Mouse (Mus musculus): ENCODE data around the gene Srgap2. TPM values are rescaled to one million over a fixed set of nuclear protein-coding genes. Genes with fewer than 3 reads are reported as not detected.

Srgap2 gene
- polyA plus RNA-seq, 1 experiment from 2014 or later, result 16.9 TPM

DNA sequence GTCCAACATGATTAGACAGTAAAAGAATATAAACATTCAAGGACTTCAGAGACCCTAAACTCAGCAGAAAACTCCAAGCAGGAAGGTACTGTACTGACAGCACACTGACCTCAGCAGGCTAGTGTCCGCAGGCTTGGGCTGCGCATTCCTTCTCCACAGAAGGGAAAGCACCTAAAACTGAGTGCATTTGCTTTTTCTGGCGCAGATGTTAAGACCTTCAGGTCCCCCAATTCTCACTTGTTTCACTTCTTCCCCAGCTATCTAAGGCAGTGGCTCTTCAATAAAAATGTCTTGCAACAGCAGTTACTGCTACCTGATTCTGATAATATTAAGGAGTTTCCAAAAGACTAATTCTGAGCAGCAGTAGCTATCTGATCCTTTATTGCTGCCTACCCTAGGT is 162.7 kb downstream of the Srgap2 start:
- Histone ChIP-seq H3K4me3 (no peak overlapping the region), H3K9me3 (replicated peaks) (no peaks in the 10 kb centered on the region), H3K27me3 (ENCODE audit: low read depth, poor library complexity, severe bottlenecking) (no peaks in the 10 kb centered on the region), H3K27ac (replicated peaks) (no peak overlapping the region), H3K4me1 (no peaks in the 10 kb centered on the region), H3K36me3 (peaks cover 22% of the 10 kb centered on the region)
- WGBS, result 97% methylated on average over 3 of the region's 3 CpGs
- DNase-seq (ENCODE audit: low spot score), result no peak

DNA sequence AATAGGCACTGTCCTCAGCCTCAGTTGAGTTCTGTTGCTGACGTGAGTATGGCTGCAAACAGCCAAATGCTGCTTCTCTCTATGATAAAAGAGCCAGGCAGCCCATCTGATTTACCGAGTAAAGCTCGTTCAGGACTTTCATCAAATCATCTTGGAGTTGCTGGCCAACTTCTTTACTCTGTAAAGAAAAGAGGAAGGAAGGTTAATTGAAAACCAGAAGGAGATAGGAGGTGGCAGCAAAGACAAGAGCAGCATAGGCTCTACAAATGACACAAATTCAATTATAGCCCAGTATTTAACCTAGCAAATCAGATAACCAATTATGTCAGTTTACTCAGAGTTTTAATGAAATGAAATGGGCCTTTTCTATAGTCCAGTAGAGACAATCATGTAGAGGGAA is 163.3 kb downstream of the Srgap2 start:
- no peak overlapping the region for H3K27ac ChIP-seq (replicated peaks)
- no peaks in the 10 kb centered on the region for H3K9me3 ChIP-seq (replicated peaks)
- 89% methylated on average over 3 of the region's 3 CpGs for WGBS

DNA sequence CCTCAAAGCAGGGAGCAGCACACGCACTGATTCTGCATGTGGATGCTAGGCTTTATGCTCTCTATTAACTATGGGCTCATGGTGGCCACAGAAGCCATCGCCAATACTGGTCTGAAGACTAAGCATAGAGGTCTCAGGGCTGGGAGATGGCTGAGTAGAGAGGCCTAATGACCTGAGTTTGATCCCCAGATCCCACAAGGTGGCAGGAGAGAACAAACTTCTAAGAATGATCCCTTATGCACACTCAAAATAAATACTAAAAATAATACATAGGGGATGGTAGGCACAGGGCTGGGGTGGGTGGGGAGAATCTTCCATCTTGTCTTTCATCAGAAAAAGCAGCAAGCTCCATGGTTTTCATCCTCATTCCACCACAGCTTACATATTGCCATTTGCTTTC is 165.1 kb downstream of the Srgap2 start:
- peaks cover 22% of the 10 kb centered on the region for H3K36me3 ChIP-seq
- WGBS, result 94% methylated on average over 2 of the region's 2 CpGs
- no peak overlapping the region for H3K27ac ChIP-seq (replicated peaks)
- no peak for DNase-seq (ENCODE audit: low spot score)
- no peaks in the 10 kb centered on the region for H3K4me1 ChIP-seq
- H3K9me3 ChIP-seq (replicated peaks), result no peaks in the 10 kb centered on the region
- H3K4me3 ChIP-seq, result no peak overlapping the region
- H3K27me3 ChIP-seq (ENCODE audit: low read depth, poor library complexity, severe bottlenecking), result no peaks in the 10 kb centered on the region

More for the DNA sequence above, 163.3 kb downstream of the Srgap2 start:
- H3K27me3 ChIP-seq (ENCODE audit: low read depth, poor library complexity, severe bottlenecking), result no peaks in the 10 kb centered on the region
- no peak overlapping the region for H3K4me3 ChIP-seq
- DNase-seq (ENCODE audit: low spot score), result no peak
- H3K36me3 ChIP-seq, result peaks cover 22% of the 10 kb centered on the region
- no peaks in the 10 kb centered on the region for H3K4me1 ChIP-seq

DNA sequence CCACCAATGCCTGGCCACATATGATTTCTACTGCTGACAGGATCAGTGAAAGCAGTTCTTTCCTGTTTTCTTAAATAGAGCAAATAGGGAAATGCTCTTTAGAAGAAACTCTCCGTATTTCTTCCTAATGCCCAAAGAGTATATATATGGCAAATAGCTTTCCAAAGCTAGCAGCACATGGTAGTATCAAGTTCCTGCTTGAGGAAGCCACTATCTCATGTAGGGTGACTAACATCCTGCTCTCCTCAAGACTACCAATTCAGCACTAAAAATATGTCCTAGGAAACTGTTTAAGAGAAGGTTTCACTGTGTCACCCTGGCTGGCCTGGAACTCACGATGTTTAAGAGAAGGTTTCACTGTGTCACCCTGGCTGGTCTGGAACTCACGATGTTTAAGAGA is 166.4 kb downstream of the Srgap2 start:
- Histone ChIP-seq H3K27ac (replicated peaks) (no peak overlapping the region), H3K36me3 (peaks cover 34% of the 10 kb centered on the region), H3K27me3 (ENCODE audit: low read depth, poor library complexity, severe bottlenecking) (no peaks in the 10 kb centered on the region), H3K4me3 (no peak overlapping the region), H3K4me1 (no peaks in the 10 kb centered on the region), H3K9me3 (replicated peaks) (no peaks in the 10 kb centered on the region)
- 96% methylated on average over 3 of the region's 3 CpGs for WGBS
- no peak for DNase-seq (ENCODE audit: low spot score)

DNA sequence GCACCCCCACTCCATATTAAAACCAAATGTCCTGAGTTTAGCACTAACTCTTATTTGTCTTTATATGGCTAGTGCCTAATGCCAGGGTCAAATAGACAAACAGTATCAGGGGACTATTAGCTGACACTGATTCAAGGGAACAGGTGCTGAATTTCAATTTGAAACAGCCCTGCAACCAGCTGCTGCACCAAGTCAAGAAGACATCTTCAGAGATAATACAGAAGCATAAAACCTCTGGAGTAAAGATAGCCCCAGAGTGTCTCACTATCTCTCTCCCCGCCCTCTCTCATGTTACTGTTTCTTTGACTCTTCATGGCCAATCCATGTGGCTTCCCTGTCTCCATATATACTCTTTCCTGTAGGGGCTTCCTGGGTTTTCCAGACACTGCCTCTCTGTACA is 167.5 kb downstream of the Srgap2 start:
- Histone ChIP-seq H3K4me1 (no peaks in the 10 kb centered on the region), H3K27me3 (ENCODE audit: low read depth, poor library complexity, severe bottlenecking) (no peaks in the 10 kb centered on the region), H3K36me3 (peaks cover 46% of the 10 kb centered on the region), H3K27ac (replicated peaks) (no peak overlapping the region), H3K9me3 (replicated peaks) (no peaks in the 10 kb centered on the region), H3K4me3 (no peak overlapping the region)
- WGBS, result 91% methylated on average over 1 of the region's 1 CpGs
- no peak for DNase-seq (ENCODE audit: low spot score)

DNA sequence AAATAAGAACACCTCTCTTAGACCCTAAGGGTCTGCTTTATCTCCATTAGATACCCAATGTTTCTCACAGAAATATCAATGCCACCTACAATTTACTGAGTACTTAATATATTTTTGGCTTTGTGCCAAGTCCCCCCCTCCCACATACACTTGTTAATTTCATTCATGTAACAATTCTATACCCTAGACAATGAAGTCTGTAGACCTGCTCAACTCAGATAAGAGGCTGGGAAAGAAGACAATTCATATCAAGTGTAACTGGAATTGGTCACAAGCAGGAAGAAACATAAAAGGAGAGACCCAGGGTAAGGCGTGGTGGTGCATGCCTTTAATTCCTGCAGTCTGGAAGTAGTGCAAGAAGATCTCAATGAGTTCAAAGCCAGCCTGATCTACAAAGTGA is 169.9 kb downstream of the Srgap2 start:
- H3K27ac ChIP-seq (replicated peaks), result no peak overlapping the region
- no peaks in the 10 kb centered on the region for H3K9me3 ChIP-seq (replicated peaks)
- DNase-seq (ENCODE audit: low spot score), result no peak
- H3K4me3 ChIP-seq, result no peak overlapping the region
- no peaks in the 10 kb centered on the region for H3K4me1 ChIP-seq
- WGBS, result 84% methylated on average over 1 of the region's 1 CpGs
- H3K27me3 ChIP-seq (ENCODE audit: low read depth, poor library complexity, severe bottlenecking), result no peaks in the 10 kb centered on the region
- peaks cover 45% of the 10 kb centered on the region for H3K36me3 ChIP-seq

DNA sequence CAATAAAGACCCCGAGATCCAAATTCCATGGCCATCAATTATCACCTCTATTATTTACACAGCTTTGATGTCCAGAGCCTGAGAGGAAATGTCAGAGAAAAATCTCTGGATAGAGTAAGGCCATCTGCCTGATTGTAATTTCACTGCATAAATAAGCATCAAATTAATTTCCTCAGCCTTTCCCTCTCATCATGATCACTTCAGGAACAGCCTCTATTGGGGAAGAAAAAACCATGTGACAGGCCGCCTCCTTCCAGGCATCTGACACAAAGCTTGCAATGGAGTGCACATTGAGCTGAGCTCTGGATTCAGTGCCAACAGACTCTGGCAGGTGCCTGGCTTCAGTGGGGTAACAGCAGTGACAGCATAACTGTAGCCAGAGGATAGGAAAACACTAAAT is 175.7 kb downstream of the Srgap2 start:
- Histone ChIP-seq H3K27me3 (ENCODE audit: low read depth, poor library complexity, severe bottlenecking) (no peaks in the 10 kb centered on the region), H3K4me3 (no peak overlapping the region), H3K9me3 (replicated peaks) (no peaks in the 10 kb centered on the region), H3K36me3 (peaks cover 71% of the 10 kb centered on the region), H3K4me1 (peaks cover 4% of the 10 kb centered on the region; the same call in 1 of the 2 replicates), H3K27ac (replicated peaks) (no peak overlapping the region; the same call in 1 of the 2 replicates)
- 89% methylated on average over 2 of the region's 2 CpGs for WGBS
- no peak for DNase-seq (ENCODE audit: low spot score)

DNA sequence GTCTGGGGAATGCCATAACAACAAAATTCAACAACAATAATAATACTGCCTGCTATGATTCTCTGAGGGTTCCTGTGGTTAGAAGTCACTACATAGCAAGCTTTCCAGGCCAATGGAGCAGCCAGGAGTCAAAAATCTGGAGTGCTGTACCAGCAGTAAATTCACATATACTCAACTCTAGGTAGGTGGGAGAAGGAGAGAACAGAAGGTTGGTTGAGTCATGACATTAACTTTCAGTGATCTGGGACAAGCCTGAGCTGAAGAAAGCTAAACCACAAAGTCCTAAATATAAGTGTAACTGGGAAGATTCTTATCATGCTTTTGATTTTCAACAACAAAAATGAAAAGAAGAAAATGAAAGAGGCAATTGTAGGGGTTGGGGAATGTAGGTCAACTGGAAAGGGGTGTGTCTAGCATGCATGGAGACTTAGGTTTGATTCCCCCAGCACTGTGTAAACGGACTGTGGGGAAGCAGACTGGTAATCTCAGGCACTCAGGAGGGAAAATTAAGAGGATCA is 177.1 kb downstream of the Srgap2 start:
- Histone ChIP-seq H3K27me3 (ENCODE audit: low read depth, poor library complexity, severe bottlenecking) (no peaks in the 10 kb centered on the region), H3K4me3 (no peak overlapping the region), H3K9me3 (replicated peaks) (no peaks in the 10 kb centered on the region), H3K4me1 (peaks cover 4% of the 10 kb centered on the region; the same call in 1 of the 2 replicates), H3K27ac (replicated peaks) (no peak overlapping the region), H3K36me3 (peaks cover 71% of the 10 kb centered on the region)
- 74% methylated on average over 1 of the region's 1 CpGs for WGBS
- no peak for DNase-seq (ENCODE audit: low spot score)

DNA sequence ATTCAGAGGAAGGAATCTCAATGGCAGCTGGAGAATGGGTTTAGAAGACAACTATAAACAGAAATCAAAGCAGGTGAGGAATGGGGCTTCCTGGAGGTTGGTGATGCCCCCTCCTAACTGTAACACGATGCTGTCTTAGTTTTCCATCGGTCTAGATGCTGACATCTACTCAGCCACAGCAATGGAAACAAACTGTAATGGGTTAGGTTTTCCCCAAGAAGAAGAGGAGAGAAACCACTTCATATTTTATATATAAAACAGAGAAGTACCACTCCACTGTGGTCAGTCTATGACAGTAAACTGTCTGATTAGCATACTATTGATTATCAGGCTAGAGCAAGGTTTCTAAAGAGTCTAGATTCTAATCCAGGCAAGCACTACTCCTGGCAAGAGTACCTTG is 179.4 kb downstream of the Srgap2 start:
- peaks cover 65% of the 10 kb centered on the region for H3K36me3 ChIP-seq
- H3K27ac ChIP-seq (replicated peaks), result no peak overlapping the region
- WGBS, result 91% methylated on average over 2 of the region's 2 CpGs
- no peaks in the 10 kb centered on the region for H3K9me3 ChIP-seq (replicated peaks)
- no peak overlapping the region for H3K4me3 ChIP-seq
- no peaks in the 10 kb centered on the region for H3K27me3 ChIP-seq (ENCODE audit: low read depth, poor library complexity, severe bottlenecking)
- H3K4me1 ChIP-seq, result peaks cover 4% of the 10 kb centered on the region; the same call in 1 of the 2 replicates
- DNase-seq (ENCODE audit: low spot score), result no peak

DNA sequence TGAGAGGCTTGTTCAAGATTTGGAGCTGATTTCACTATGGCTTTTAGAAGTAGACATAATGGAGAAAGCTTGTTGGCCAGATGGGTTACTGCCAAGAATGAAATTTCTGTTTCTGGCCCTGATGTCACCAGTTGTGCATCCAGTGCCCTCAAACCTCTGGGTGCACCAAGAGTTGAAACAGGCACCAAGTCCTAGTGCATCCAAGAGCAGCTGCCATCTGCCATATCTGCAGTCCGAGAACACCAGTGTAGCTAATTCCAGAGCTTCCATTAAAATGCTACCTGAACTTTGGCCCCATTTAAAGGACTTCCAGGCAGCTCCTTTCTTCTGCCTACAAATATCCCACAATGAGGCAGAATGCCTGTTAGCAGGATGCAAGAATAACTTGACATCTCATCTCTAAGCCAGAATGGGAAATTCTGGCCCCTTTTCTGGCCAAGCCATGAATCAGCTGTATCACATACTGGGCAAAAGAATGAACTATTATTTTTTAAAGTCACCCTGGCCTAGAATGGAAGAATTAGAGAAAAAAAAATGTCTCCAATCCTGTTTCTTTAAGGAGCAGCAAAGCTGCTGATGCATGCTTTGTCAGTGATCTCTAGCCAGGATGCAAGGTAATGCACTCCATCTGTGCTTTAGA is 180.1 kb downstream of the Srgap2 start:
- Histone ChIP-seq H3K4me3 (no peak overlapping the region), H3K27me3 (ENCODE audit: low read depth, poor library complexity, severe bottlenecking) (no peaks in the 10 kb centered on the region), H3K9me3 (replicated peaks) (no peaks in the 10 kb centered on the region), H3K36me3 (peaks cover 65% of the 10 kb centered on the region), H3K4me1 (peaks cover 4% of the 10 kb centered on the region; the same call in 1 of the 2 replicates), H3K27ac (replicated peaks) (no peak overlapping the region)
- 81% methylated on average over 1 of the region's 1 CpGs for WGBS
- DNase-seq (ENCODE audit: low spot score), result no peak

DNA sequence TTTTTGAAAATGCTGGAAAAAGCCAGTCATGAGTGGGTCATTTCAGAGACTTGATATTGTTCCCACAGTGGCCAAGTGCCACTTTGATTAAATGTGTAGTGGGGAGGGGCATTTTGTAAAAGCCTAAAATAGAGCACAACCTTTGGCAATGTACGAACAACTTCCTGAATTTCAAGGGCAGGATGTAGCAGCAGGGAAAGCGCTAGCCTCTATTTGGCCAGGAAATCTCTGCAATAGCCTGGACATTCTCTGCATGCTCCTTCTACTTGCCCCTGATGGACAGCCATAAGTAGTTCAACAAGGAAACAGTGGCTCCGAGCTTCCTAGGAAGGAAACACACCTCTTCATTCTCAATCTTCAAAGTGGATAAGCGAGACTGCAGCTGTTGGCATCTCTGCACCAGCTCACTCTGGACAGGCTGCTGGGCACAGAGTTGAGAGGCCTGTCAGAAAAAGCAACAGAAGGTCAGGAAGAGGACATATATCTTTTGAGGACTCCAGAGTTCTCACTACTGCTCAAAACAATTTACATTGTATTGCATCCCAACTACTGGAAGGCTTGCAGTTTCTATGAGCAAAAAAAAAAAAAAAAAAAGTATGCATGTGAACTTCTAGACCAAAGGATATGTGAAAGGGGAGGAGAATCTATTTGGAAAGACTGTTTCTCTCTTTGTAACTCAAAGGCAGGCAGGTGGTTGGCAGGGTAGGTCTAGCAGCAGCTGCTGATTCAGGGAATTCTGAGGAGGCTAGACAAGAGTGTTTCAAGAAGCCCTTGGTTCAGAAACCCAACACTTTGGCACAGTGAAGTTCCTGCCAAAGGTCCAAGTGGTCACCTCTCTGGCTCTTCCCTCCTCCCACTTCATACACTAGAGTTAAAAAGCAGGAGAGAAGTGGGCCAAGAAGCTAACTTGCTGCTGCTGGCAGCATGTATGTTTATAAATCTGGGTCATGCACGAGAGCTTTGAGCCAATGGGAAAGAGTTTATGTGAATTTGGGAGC is 181.4 kb downstream of the Srgap2 start:
- Histone ChIP-seq H3K4me3 (no peak overlapping the region), H3K27ac (replicated peaks) (no peak overlapping the region), H3K27me3 (ENCODE audit: low read depth, poor library complexity, severe bottlenecking) (no peaks in the 10 kb centered on the region), H3K4me1 (no peaks in the 10 kb centered on the region), H3K36me3 (peaks cover 58% of the 10 kb centered on the region), H3K9me3 (replicated peaks) (no peaks in the 10 kb centered on the region)
- WGBS, result 87% methylated on average over 5 of the region's 5 CpGs
- no peak for DNase-seq (ENCODE audit: low spot score)

DNA sequence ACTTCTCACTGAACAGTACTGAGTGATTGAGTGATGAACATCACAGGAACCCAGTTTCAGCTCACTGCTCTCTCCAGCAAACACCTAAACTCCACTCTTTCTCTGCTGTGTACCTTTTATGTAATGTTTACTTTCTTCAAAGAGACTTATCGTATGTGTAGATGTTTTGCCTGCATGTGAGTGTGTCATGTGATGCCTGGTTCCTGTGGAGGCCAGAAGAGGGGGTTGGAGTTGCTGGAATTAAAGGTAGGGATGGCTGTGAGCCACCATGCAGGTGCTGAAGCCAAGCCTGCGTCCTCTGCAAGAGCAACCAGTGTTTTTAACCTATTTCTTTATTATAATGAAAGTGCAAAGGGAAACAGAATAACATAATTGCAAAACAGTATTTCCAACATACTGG is 182.5 kb downstream of the Srgap2 start:
- H3K36me3 ChIP-seq, result peaks cover 54% of the 10 kb centered on the region
- H3K4me1 ChIP-seq, result peaks cover 1% of the 10 kb centered on the region; the same call in 1 of the 2 replicates
- H3K27ac ChIP-seq (replicated peaks), result no peak overlapping the region
- no peaks in the 10 kb centered on the region; the same call in 1 of the 2 replicates for H3K27me3 ChIP-seq (ENCODE audit: low read depth, poor library complexity, severe bottlenecking)
- no peak for DNase-seq (ENCODE audit: low spot score)
- H3K9me3 ChIP-seq (replicated peaks), result no peaks in the 10 kb centered on the region
- 79% methylated on average over 2 of the region's 2 CpGs for WGBS
- no peak overlapping the region for H3K4me3 ChIP-seq

DNA sequence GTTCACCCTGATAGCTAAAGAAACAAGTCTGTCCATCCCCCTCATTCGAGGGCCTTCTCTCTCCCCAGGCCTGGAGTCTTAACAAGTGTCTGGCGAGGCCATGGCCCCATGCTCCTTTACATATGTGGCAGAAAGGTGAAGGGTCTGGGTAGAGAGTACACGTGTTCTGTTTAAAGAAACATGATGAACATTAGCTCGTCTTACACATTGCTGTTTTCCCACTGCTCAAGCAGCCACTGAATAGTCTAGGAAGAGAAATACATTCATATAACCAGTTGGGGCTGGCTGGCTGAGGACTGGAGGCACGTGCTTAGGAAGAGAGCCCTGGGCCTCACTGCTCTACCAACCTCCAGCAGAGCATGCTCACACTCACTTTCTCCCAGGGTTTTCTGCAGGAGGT is 191.1 kb downstream of the Srgap2 start:
- H3K4me3 ChIP-seq, result no peak overlapping the region
- no peak overlapping the region for H3K27ac ChIP-seq (replicated peaks)
- H3K36me3 ChIP-seq, result peaks cover 48% of the 10 kb centered on the region
- H3K9me3 ChIP-seq (replicated peaks), result no peaks in the 10 kb centered on the region
- peaks cover 16% of the 10 kb centered on the region for H3K4me1 ChIP-seq
- H3K27me3 ChIP-seq (ENCODE audit: low read depth, poor library complexity, severe bottlenecking), result peaks cover 17% of the 10 kb centered on the region
- WGBS, result 89% methylated on average over 5 of the region's 5 CpGs
- no peak for DNase-seq (ENCODE audit: low spot score)

Data from midbrain, embryonic 10.5 days (tissue).